Mouse (Mus musculus) ES-Bruce4 (cell line): Measurements from ENCODE around the gene Zfp78. TPM values are rescaled to one million over a fixed set of nuclear protein-coding genes. Genes with fewer than 3 reads are reported as not detected.
A peak's percentile ranks its signal among the peaks of the same experiment; 100 is the strongest.

Source experiments
- H3K27ac ChIP-seq: 2 replicates; pipeline ENCODE4 v1.5.1; 2012; ENCODE audit warnings: low read length, inconsistent platforms; ENCODE audit not compliant: insufficient read depth
- H3K27me3 ChIP-seq: 2 replicates; pipeline ENCODE4 v1.6.1; 2012; ENCODE audit warnings: mild to moderate bottlenecking, low read length, inconsistent platforms; ENCODE audit not compliant: control insufficient read depth, poor library complexity, insufficient read depth, severe bottlenecking
- H3K36me3 ChIP-seq: 2 replicates; pipeline ENCODE4 v1.6.1; 2012; ENCODE audit warnings: inconsistent platforms, mild to moderate bottlenecking, low read length, moderate library complexity; ENCODE audit not compliant: control insufficient read depth, poor library complexity, insufficient read depth, severe bottlenecking
- H3K4me1 ChIP-seq: one replicate; pipeline ENCODE4 v1.8.1; 2011; ENCODE audit warnings: low read length; ENCODE audit not compliant: control insufficient read depth, insufficient read depth
- H3K4me3 ChIP-seq: 2 replicates; pipeline ENCODE4 v1.5.1; 2011; ENCODE audit warnings: low read depth, mild to moderate bottlenecking, low read length
- H3K9ac ChIP-seq: 2 replicates; pipeline ENCODE4 v1.6.1; 2012; ENCODE audit warnings: low read depth, mild to moderate bottlenecking, inconsistent platforms; ENCODE audit not compliant: poor library complexity, severe bottlenecking
- H3K9me3 ChIP-seq: replicated peaks from 2 replicates; pipeline ENCODE4 v1.6.1; 2012; ENCODE audit warnings: mild to moderate bottlenecking, low read length, inconsistent platforms; ENCODE audit not compliant: control insufficient read depth, poor library complexity, insufficient read depth, severe bottlenecking
- CTCF ChIP-seq: IDR thresholded peaks from one replicate; pipeline ENCODE4 v1.8.1; 2011; ENCODE audit warnings: low read depth, low read length
- EP300 ChIP-seq: IDR thresholded peaks from 2 replicates; pipeline ENCODE4 v1.6.1; 2011; ENCODE audit warnings: low read depth, low read length; ENCODE audit not compliant: insufficient read depth
- POLR2A ChIP-seq: IDR thresholded peaks from one replicate; pipeline ENCODE4 v1.8.1; 2011; ENCODE audit warnings: low read length; ENCODE audit not compliant: insufficient read depth
- polyA plus RNA-seq: library from polyadenylated mRNA; stranded (reverse); fragments of >200 nt; gene quantifications from 2 replicates; pipeline ENCODE4 v1.2.4, GENCODE M21; 2011; ENCODE audit warnings: low read depth; ENCODE audit not compliant: missing spikeins, insufficient read depth, insufficient read length

Gene Zfp78
- polyA plus RNA-seq, 1 experiment: 1.2 TPM

DNA sequence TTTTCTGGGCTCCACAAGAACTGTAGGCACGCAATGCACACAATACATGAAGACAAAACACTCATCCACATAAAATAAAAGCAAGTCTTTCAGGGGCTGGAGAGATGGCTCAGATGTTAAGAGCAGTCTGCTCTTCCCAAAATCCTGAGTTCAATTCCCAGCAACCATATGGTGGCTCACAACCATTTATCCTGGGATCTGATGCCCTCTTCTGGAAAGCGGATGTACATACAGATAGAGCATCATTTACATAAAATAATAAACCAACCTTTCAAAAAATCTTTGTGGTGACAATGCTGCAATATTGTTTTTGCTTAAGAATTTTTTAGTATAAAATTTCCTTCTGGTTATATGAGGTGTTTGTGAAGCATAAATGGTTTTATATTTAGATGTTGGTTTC, 18.4 kb downstream of the Zfp78 start:
- no peak for TF ChIP-seq POLR2A
- TF ChIP-seq CTCF: no peak
- no peak for TF ChIP-seq EP300
- H3K4me3 ChIP-seq: no peak overlapping the region
- no peak overlapping the region for H3K27ac ChIP-seq
- H3K27me3 ChIP-seq: no peaks in the 10 kb centered on the region
- no peaks in the 10 kb centered on the region for H3K36me3 ChIP-seq
- H3K9ac ChIP-seq: no peak overlapping the region
- no peaks in the 10 kb centered on the region for H3K4me1 ChIP-seq
- no peaks in the 10 kb centered on the region for H3K9me3 ChIP-seq

DNA sequence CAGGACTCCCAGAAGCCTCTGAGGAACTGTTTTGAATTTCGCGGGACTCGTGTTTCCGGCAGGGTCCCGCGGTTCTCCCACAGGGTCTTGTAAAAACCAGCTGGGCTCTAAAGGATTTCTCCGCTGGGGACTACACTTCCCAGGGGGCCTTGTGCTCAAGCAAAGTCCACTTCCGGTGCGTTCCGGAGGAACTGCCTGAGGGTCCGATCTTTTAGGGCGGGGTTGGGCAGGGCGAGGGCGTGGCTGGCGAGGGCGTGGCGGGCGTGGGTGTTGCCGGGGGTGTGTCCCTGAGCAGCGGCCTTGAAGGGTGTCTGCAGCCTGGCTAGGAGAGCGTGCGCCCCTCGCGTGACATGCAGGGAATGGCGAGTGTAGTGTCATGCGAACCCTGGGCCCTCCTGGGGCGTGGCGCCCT, 20.0 kb downstream of the Zfp78 start, which contains the start of gene Zfp28:
Zfp28 (plus strand) TSS at position 252 of the 412 bp plus-strand sequence.
- TF ChIP-seq CTCF (no peak), EP300 (no peak), POLR2A (no peak)
- Histone ChIP-seq H3K27me3 (no peaks in the 10 kb centered on the region), H3K4me1 (no peaks in the 10 kb centered on the region), H3K27ac (no peak within 1 kb of the TSS), H3K9me3 (no peaks in the 10 kb centered on the region), H3K4me3 (peak within 1 kb of the TSS; percentile 70), H3K9ac (peak within 1 kb of the TSS; percentile 41), H3K36me3 (no peaks in the 10 kb centered on the region)

DNA sequence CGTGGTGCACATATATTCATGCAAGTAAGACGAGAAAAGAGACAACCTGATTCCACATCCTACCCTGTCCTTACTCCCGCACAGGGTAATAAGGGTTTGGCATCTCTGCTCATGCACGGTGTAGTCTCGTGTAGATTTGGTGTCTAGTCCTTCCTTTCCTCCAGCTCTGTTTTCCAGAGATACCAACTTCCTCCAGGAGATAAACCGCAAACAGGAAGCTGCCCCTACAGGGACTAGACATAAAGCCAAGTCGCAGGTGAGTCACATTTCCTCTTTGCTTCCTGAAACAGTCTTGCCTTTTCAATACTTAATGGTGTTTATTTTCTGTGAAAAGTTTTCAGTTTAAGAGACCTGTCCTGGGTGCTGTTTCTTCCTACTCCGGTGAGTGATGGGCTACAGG, 20.9 kb downstream of the Zfp78 start:
- Histone ChIP-seq H3K4me3 (no peak overlapping the region), H3K27ac (no peak overlapping the region), H3K9me3 (no peaks in the 10 kb centered on the region), H3K27me3 (no peaks in the 10 kb centered on the region), H3K36me3 (no peaks in the 10 kb centered on the region), H3K9ac (no peak overlapping the region), H3K4me1 (no peaks in the 10 kb centered on the region)
- TF ChIP-seq CTCF (no peak), EP300 (no peak), POLR2A (no peak)

DNA sequence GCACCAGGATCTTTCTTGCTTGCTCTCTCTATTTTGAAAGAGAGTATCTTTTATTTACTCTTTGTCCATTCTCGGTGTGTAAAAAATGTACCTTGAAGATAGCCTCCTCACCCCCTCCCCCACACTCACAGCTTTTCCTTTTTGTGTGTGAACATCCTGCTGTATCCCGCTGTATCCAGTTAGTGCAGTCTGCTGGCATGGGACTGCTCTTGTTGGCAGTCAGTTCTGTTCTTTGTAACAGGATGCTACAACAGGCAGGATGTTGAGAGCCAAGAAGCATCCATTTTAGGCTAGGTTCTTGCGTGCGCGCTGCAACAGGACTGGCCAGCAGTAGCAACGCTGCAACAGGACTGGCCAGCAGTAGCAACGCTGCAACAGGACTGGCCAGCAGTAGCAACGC, 23.9 kb downstream of the Zfp78 start:
- Histone ChIP-seq H3K4me1 (no peaks in the 10 kb centered on the region), H3K27me3 (no peaks in the 10 kb centered on the region)
- TF ChIP-seq POLR2A (no peak), CTCF (no peak), EP300 (no peak)

DNA sequence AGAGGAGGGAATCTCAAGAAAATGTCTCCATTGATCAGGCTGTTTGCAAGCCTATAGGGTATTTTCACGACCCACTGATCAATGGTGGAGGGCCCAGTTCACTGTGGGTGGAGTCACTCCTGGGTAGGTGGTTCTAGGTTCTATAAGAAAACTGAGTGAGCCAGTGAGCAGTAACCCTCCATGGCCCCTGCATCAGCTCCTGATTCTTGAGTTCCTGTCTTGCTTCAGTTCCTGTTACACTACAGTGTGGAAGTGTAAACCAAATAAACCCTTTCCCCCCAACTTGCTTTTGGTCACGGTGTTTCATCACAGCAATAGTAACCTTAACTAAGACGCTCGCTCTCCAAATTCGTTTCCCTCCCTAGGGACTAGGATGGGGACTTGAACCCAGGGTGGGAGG, 25.9 kb downstream of the Zfp78 start:
- H3K36me3 ChIP-seq: no peaks in the 10 kb centered on the region
- H3K4me3 ChIP-seq: no peak overlapping the region
- H3K9me3 ChIP-seq: no peaks in the 10 kb centered on the region
- H3K9ac ChIP-seq: no peak overlapping the region
- H3K27ac ChIP-seq: no peak overlapping the region
- H3K27me3 ChIP-seq: no peaks in the 10 kb centered on the region
- no peaks in the 10 kb centered on the region for H3K4me1 ChIP-seq
- TF ChIP-seq POLR2A (no peak), CTCF (no peak), EP300 (no peak)

More for the DNA sequence above, 23.9 kb downstream of the Zfp78 start:
- no peak overlapping the region for H3K27ac ChIP-seq
- no peaks in the 10 kb centered on the region for H3K9me3 ChIP-seq
- H3K36me3 ChIP-seq: no peaks in the 10 kb centered on the region
- H3K9ac ChIP-seq: no peak overlapping the region
- H3K4me3 ChIP-seq: no peak overlapping the region

DNA sequence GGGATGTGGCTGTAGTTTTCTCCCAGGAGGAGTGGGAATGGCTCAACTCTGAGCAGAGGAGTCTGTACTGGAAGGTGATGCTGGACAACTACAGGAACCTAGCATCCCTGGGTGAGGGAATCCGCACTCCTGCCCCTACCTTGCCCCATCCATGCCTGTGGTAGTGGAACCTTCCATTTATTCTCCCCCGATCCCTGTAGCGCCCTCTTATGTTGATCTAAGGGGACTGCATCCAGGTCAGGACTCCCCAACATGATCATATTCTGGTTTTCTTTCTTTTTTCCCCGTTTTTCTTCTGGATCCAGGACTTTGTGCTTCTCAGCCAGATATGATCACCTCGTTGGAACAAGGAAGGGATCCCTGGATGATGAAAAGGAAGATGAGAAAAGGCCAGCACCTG, 26.4 kb downstream of the Zfp78 start:
- H3K9me3 ChIP-seq: no peaks in the 10 kb centered on the region
- no peaks in the 10 kb centered on the region for H3K4me1 ChIP-seq
- no peak overlapping the region for H3K27ac ChIP-seq
- H3K27me3 ChIP-seq: no peaks in the 10 kb centered on the region
- H3K4me3 ChIP-seq: no peak overlapping the region
- H3K9ac ChIP-seq: no peak overlapping the region
- no peak for TF ChIP-seq CTCF
- no peak for TF ChIP-seq POLR2A
- TF ChIP-seq EP300: no peak
- H3K36me3 ChIP-seq: no peaks in the 10 kb centered on the region
